Mouse (Mus musculus) stomach, postnatal 0 days (tissue): ENCODE results near the gene Rapgef1.

Experiments used
- CTCF ChIP-seq: IDR thresholded peaks from 2 replicates; pipeline ENCODE4 v1.5.1; 2016; ENCODE audit warnings: antibody characterized with exemption, low read depth, mild to moderate bottlenecking, moderate library complexity
- EP300 ChIP-seq: optimal IDR thresholded peaks from 2 replicates; pipeline ENCODE3; 2016; ENCODE audit warnings: antibody characterized with exemption

- TF ChIP-seq EP300: no peak
- no peak for TF ChIP-seq CTCF
These were observed 129.0 kb downstream of the Rapgef1 start for GRCm38 (mm10) chr2:29748499-29748898.
